Mouse (Mus musculus): ENCODE data around the gene Lcp1.

Gene Lcp1

DNA sequence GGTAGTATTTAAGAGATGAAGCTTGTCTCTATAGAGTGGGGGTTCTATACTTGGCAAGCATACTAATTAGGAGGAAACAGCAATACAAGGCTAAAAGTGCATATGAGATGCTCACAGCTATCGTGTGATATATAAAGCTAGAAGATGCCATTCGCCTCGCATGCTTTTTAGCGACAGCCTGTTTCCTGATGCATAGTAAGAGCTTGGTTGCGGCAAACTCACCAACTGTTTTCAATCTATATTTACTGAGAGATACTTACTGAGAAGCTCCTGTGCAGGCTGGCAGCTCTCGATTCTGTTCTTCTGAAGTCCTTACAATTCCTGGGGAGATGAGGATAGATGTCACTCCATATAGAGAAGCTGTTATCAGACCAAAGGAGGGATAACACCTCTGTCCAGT is 148.8 kb downstream of the Lcp1 start:
- DNase-seq (ENCODE audit: low spot score in 2 of 2): peak; percentile 3 to 13

DNA sequence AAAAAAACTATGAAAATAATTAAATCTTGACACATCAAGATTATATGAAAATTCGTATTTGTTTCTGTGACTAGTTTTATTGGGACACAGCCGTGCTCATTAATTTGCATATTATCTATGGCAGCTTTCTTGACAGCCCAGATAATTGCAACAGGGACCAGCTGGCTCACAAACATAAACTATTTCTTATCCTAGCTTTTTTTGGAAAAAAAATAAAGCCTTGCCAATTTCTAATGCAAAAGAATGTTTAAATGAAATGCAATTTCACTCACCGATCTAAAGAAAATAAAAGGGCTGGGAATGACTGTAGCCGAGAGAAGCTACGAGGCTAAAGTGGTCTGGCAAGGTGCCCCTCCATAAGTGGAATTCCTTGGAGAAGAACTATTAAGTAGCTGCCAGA is 149.5 kb downstream of the Lcp1 start:
- no peak for DNase-seq (ENCODE audit: low spot score in 2 of 2)

All from frontal cortex, postnatal 36 days (tissue).